Mouse (Mus musculus) liver, embryonic 14.5 days (tissue): Measurements from ENCODE around the gene Ttll6. TPM values are rescaled to one million over a fixed set of nuclear protein-coding genes. Genes with fewer than 3 reads are reported as not detected.
"Not testable (repeated sequence)": the region's sequence is repeated elsewhere in the genome, so short reads cannot be mapped to it uniquely, and the experiment has no call there.

Experiments used
- ATAC-seq: fragments of 200-750 bp; cut with Nextera tagmentation; 2 replicates; pipeline ENCODE4 v1.8.0; 2017; ENCODE audit warnings: moderate number of reproducible peaks, mild to moderate bottlenecking, moderate library complexity; ENCODE audit not compliant: insufficient read depth
- DNase-seq, 3 experiments: peaks; one replicate each; pipeline ENCODE4 v3.0.0-alpha.2; 2012 to 2013; ENCODE audit warnings: low read depth in 3 of 3, low spot score in 3 of 3
- H3K27ac ChIP-seq: fragments of 300-500 bp; sonication (generic); 2 replicates; pipeline ENCODE4 v1.5.1; 2014; ENCODE audit warnings: moderate library complexity, mild to moderate bottlenecking, control low read depth, inconsistent platforms
- H3K27me3 ChIP-seq: fragments of 300-500 bp; sonication (generic); 2 replicates; pipeline ENCODE4 v1.6.1; 2014; ENCODE audit warnings: mild to moderate bottlenecking, low read length, moderate library complexity; ENCODE audit not compliant: control insufficient read depth, insufficient read depth
- H3K36me3 ChIP-seq: fragments of 300-500 bp; sonication (generic); replicated peaks from 2 replicates; pipeline ENCODE4 v1.6.1; 2014; ENCODE audit warnings: low read depth; ENCODE audit not compliant: control insufficient read depth, insufficient read depth
- H3K4me1 ChIP-seq, 2 experiments: fragments of 200-500 bp in 1 of 2; fragments of 300-500 bp in 1 of 2; sonication (generic) in 1 of 2; replicated peaks; 2 replicates each; pipeline ENCODE4 v1.6.1; 2012 to 2014; ENCODE audit warnings: antibody characterized with exemption in 1 of 2, inconsistent platforms in 1 of 2, low read length in 1 of 2; ENCODE audit not compliant: control insufficient read depth in 2 of 2, insufficient read depth in 2 of 2
- H3K4me2 ChIP-seq: fragments of 300-500 bp; sonication (generic); 2 replicates; pipeline ENCODE4 v1.6.1; 2014; ENCODE audit warnings: low read depth, mild to moderate bottlenecking, control low read depth, moderate library complexity
- H3K4me3 ChIP-seq, 2 experiments: fragments of 200-500 bp in 1 of 2; fragments of 300-500 bp in 1 of 2; sonication (generic) in 1 of 2; 2 replicates each; pipeline ENCODE4 v1.5.1; 2012 to 2014; ENCODE audit warnings: low read depth in 2 of 2, low read length in 2 of 2, mild to moderate bottlenecking in 2 of 2, control low read depth in 1 of 2, inconsistent platforms in 1 of 2, moderate library complexity in 1 of 2; ENCODE audit not compliant: insufficient read depth in 1 of 2
- H3K9ac ChIP-seq: fragments of 300-500 bp; sonication (generic); replicated peaks from 2 replicates; pipeline ENCODE4 v1.6.1; 2014; ENCODE audit warnings: mild to moderate bottlenecking, control low read depth, moderate library complexity
- H3K9me3 ChIP-seq: fragments of 300-500 bp; sonication (generic); 2 replicates; pipeline ENCODE4 v1.6.1; 2016; ENCODE audit warnings: low read length, mixed read lengths; ENCODE audit not compliant: control insufficient read depth
- CTCF ChIP-seq: IDR thresholded peaks from 2 replicates; pipeline ENCODE4 v1.5.1; 2016; ENCODE audit warnings: antibody characterized with exemption, low read depth, control low read depth
- EP300 ChIP-seq: IDR thresholded peaks from 2 replicates; pipeline ENCODE4 v1.6.1; 2016; ENCODE audit warnings: antibody characterized with exemption, low read depth
- WGBS: fragments of 180-500 bp; shearing (Covaris S2); extraction: QIAGEN DNeasy Blood & Tissue Kit; methylation state at CpG from one replicate; pipeline ENCODE4 v1.1.7; 2014; ENCODE audit not compliant: insufficient replicate concordance; 5-methylcytosine and 5-hydroxymethylcytosine counted together
- polyA plus RNA-seq, 2 experiments: library from polyadenylated mRNA; depleted of rRNA in 1 of 2; stranded (reverse) in 1 of 2; unstranded in 1 of 2; fragments of >200 nt; fragmentation: Nextera tagmentation in 1 of 2; extraction: Ambion mirVana in 1 of 2; gene quantifications; 2 replicates each; pipeline versions ENCODE4 v1.2.1 to v1.2.3; 2012 to 2014

The Ttll6 gene
- polyA plus RNA-seq, 2 experiments: not detected

GRCm38 (mm10) chr11:96116116-96116515 lies 17.5 kb upstream of the Ttll6 start:
- no peak for DNase-seq
- 72% methylated on average over 3 of the region's 3 CpGs for WGBS
- TF ChIP-seq EP300 (no peak), CTCF (no peak)
- Histone ChIP-seq H3K27me3 (no peaks in the 10 kb centered on the region), H3K36me3 (no peaks in the 10 kb centered on the region), H3K4me2 (no peak overlapping the region), H3K9ac (no peak overlapping the region), H3K4me1 (no peaks in the 10 kb centered on the region), H3K27ac (no peak overlapping the region), H3K9me3 (no peaks in the 10 kb centered on the region), H3K4me3 (no peak overlapping the region)
- no peak for ATAC-seq

GRCm38 (mm10) chr11:96116925-96117324 lies 16.7 kb upstream of the Ttll6 start:
- DNase-seq, H3K4me3 ChIP-seq, H3K27ac ChIP-seq, H3K9me3 ChIP-seq, H3K4me1 ChIP-seq, H3K27me3 ChIP-seq, H3K4me2 ChIP-seq, H3K36me3 ChIP-seq, ATAC-seq, H3K9ac ChIP-seq: not testable (repeated sequence)
- 22% methylated on average over 3 of the region's 3 CpGs for WGBS

GRCm38 (mm10) chr11:96119401-96119800 lies 14.2 kb upstream of the Ttll6 start:
- no peaks in the 10 kb centered on the region for H3K9me3 ChIP-seq
- no peak overlapping the region for H3K4me3 ChIP-seq
- H3K9ac ChIP-seq: no peak overlapping the region
- peaks cover 14% of the 10 kb centered on the region for H3K27me3 ChIP-seq
- no peak for TF ChIP-seq EP300
- TF ChIP-seq CTCF: no peak
- 50% methylated on average over 3 of the region's 3 CpGs for WGBS
- ATAC-seq: no peak
- no peaks in the 10 kb centered on the region for H3K36me3 ChIP-seq
- H3K27ac ChIP-seq: no peak overlapping the region
- no peak overlapping the region for H3K4me2 ChIP-seq
- no peak for DNase-seq
- H3K4me1 ChIP-seq: no peaks in the 10 kb centered on the region

GRCm38 (mm10) chr11:96122806-96123205 lies 10.8 kb upstream of the Ttll6 start:
- H3K27ac ChIP-seq, H3K9me3 ChIP-seq, H3K9ac ChIP-seq, H3K36me3 ChIP-seq, H3K4me2 ChIP-seq, H3K4me3 ChIP-seq, H3K4me1 ChIP-seq, DNase-seq, ATAC-seq: not testable (repeated sequence)
- H3K27me3 ChIP-seq: peaks cover 21% of the 10 kb centered on the region
- 45% methylated on average over 4 of the region's 4 CpGs for WGBS

- Histone ChIP-seq H3K27me3 (peaks cover 21% of the 10 kb centered on the region), H3K9ac (no peak overlapping the region), H3K27ac (no peak overlapping the region), H3K4me1 (no peaks in the 10 kb centered on the region), H3K9me3 (no peaks in the 10 kb centered on the region), H3K4me3 (peak overlapping the region in 1 of 2 experiments; percentile 16; a peak in 1 of 4 replicates), H3K36me3 (no peaks in the 10 kb centered on the region), H3K4me2 (peak overlapping the region; percentile 48)
- TF ChIP-seq CTCF: no peak
- TF ChIP-seq EP300: no peak
- ATAC-seq (no peak), DNase-seq (no peak)
- 3% methylated on average over 45 of the region's 45 CpGs for WGBS
Observed at GRCm38 (mm10) chr11:96124052-96124914, 9.3 kb upstream of the Ttll6 start.
